Mouse (Mus musculus) ovary, postnatal 10 days (tissue): Measurements from ENCODE around the gene Dusp3.
A peak's percentile ranks its signal among the peaks of the same experiment; 100 is the strongest.

Source experiments
- DNase-seq: peaks from one replicate; pipeline ENCODE4 v3.0.0; 2022; ENCODE audit warnings: low spot score

Dusp3 gene

GRCm38 (mm10) chr11:101986913-101987312, at the start of gene Dusp3:
Dusp3 (minus strand) TSS chr11:101987013.
- DNase-seq, result no peak

DNA sequence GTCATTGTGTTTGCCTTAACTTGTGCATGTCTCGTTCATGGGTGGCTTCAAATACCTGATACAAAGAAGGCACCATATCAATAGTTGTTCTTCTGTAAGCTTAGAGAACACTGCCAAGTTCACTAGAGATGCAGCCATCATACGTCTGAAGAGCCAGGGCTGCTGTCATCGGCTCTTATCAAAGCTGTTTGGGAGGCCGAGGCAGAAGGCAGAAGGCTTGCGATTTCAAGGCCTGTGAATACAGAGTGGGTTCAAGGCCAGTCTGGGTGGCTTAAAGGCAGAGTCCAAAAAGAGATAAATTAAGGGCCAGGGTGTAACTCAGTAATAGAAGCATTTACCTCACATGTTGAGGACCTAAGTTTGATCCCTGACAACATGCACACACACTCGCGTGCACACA, 49.5 kb upstream of the Dusp3 start:
- DNase-seq, result no peak

DNA sequence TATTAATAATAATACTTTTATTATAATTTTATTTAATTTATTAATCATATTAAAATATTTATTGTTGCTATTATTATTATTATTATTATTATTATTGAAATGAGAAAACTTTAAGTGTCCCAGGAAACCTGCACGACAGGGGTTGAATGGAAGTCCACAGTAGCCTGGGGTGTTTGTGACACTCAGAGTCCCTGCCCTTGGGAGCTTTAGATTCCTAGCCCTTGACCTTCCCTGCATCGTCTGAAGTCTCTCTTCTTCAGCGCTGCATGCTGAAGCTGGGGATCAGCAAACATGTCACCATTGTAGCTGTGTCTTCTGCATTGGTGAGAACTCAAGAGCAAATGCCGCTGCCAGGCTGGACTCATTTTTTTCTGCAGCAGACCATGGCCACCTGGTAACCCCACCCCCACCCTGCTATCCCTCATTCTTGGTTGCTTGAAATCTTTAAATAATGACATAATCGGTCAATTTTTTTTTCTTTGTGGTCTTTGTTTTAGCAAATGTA, 48.7 kb upstream of the Dusp3 start:
- no peak for DNase-seq

GRCm38 (mm10) chr11:102034887-102035286, 48.1 kb upstream of the Dusp3 start:
- DNase-seq, result no peak

DNA sequence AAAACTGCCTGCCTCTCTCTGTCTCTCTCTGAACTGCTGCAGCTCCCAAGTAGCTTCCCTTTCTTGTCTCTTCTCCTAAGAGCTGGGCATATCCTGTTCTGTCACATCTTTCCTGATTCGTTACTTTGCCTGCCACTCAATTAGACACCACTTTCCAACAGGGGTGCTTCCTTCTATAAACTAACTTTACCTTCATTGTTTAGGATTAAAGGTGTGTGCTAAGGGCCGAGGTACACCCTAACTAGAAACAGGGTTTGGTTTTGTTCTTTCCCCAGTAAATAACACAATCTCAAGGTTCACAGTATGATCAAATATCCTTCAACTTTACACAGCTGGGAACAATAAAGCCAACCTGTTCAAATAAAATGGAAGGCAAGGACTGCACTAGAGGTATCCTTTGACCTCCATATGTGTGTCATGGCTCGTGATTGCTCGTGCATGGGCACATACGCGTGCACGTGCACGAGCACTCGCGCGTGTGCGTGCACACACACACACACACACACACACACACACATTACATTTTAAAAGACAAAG, 46.3 kb upstream of the Dusp3 start:
- no peak for DNase-seq

GRCm38 (mm10) chr11:102031149-102031548, 44.3 kb upstream of the Dusp3 start:
- DNase-seq, result no peak

DNA sequence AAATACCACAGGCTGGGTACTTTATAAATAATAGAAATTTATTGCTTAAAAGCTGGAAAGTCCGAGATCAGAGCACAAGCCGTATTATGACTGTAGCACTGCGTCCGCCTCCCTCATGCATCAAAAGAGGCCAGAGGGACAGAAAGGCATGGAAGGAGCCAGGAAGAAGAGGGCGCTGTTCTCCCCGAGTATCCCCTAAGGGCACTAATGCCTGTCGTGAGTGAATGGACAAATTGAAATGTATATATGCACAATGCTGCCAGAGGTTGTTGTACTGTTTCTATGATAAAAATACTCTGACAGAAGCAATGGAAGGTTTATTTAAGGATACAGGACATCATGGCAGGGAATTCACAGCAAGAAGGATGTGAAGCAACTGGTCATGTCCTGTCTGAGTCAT, 43.2 kb upstream of the Dusp3 start:
- no peak for DNase-seq

DNA sequence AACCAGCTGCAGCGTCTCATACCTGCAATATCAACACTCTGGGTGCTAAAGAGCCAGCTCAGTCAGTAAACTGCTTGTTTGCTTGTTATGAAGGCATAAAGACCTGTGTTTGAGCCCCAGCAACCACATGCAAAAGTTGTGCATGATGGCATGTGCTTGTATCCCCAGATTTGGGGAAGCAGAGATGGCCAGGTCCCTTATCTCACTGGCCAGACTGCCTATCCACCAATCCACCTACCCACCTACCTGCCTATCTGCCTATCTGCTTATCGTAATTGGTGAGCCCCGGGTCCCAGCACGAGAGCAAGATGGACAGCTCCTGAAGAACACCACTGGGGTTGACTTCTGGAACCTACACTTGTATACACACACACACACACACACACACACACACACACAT, 42.5 kb upstream of the Dusp3 start:
- DNase-seq, result no peak

DNA sequence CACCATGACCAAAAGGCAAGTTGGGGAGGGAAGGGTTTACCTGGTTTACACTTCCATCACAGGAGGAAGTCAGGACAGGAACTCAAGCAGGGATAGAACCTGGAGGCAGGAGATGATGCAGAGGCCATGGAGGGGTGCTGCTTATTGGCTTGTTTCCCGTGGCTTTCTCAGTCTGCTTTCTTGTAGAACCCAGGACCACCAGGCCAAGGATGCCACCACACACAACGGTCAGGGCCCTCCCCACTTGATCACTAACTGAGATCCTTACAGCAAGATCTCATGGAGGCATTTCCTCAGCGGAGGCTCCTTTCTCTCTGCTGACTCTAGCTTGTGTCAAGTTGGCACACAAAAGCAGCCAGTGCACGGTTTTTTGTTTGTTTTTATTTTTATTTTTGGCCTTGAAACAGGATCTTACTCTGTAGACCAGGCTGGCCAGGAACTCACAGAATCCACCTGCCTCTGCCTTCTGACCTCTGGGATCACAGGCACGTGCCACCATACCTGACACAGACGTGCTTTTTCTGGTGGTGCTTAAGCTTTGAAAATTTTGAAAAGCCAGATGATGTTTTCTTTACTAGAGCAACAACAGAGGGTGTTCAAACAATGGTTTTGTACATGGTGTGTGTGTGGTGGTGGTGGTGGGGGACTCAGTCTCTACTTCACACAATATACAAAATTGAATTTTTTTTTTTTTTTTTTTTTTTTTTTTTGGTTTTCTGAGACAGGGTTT, 41.4 kb upstream of the Dusp3 start, which contains the start of gene Mpp3:
Mpp3 (minus strand) TSS at position 375 of the 730 bp plus-strand sequence.
- no peak for DNase-seq

- DNase-seq, result no peak
Measured at GRCm38 (mm10) chr11:102027361-102028017, 40.7 kb upstream of the Dusp3 start.

GRCm38 (mm10) chr11:102026694-102027360, 40.0 kb upstream of the Dusp3 start:
- DNase-seq, result peak; percentile 55

- no peak for DNase-seq
Measured at GRCm38 (mm10) chr11:102025991-102026660, 39.3 kb upstream of the Dusp3 start.

DNA sequence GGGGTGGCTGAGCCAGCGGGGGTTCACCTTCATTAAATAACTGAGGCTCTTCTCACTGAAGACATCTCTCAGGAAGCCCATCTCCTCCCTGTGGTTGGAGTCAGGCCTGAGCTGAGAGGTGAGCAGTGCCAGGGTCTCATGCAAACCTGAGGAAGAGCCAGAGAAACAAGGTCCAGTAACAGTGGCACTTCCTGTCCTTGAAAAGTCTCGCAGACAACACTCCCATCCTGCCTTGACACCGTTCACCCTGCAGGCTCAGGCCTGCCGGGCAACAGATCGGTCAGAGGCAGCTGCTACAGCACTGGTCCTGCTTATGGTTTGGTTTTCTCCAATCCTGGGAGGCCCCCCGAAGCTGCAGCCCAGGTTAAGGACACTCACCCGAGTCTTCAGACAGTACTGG, 38.5 kb upstream of the Dusp3 start:
- DNase-seq, result no peak

DNA sequence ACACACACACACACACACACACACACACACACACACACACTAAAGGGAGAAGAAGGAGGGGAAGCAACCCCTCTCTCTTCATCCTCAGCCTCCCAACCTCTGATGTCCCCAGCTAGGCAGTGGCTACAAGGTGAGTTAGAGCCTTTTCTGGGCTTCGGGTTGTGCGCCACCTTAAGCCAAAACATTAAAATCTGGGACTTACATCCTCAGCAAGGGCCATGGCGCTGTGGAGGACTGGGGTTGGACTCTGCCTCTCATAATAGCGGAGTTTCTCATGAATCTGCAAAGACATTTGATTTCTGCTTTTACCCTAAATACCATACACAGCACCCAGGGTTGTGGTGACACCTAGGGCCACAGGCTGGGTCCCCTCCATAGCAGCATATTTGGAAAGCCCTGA, 38.1 kb upstream of the Dusp3 start:
- no peak for DNase-seq

DNA sequence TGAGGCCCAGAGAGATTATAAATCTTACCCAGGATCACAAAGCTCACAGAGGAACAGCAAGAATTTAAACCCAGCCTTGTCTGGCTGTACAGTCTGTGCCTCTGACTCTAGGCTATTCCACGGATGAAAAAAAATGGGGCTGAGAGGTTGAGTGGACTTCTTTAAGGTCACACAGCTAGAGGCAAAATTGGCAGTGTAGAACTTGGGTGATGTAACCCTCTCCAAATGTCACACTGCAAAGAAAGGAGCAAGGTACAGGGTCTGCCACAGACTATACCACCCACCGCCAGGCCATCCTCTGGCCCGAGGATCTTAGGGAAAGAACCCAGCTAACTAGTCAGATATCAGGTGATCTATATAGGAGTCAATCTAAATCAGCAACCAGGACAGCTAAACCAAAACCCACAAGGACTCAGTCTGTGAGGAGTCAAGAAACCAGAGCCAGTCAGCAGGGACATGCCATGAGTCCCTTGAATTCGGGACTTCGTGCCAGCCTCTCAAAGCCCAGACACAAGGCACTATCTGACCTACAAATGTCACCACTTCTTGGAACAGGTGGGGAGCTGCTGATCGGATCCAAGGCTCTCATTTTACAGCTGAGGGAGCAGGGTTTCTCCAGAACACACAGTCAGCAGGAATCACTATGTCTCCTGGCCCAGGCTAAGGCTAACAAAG, 37.4 kb upstream of the Dusp3 start:
- no peak for DNase-seq

- DNase-seq, result no peak
Measured at GRCm38 (mm10) chr11:102023406-102023805, 36.6 kb upstream of the Dusp3 start.

DNA sequence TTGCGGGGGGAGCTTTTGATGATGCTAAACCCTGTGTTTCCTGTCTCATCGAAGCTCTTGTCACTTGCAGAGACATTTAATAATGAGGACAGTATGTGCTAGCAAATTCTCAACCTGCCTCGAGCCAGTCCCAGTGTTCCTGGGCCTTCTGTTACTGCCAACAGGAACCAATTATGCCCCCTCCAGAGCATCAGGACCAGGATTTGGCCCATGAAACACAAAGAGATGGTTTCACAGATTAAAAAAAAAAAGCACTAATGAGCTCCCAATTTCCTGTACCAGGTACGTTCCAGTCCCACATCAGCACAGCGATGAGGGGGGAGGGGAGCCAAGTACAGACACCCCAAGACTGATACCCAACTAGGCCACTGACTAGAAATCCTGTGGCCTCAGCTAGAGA, 34.4 kb upstream of the Dusp3 start:
- no peak for DNase-seq

DNA sequence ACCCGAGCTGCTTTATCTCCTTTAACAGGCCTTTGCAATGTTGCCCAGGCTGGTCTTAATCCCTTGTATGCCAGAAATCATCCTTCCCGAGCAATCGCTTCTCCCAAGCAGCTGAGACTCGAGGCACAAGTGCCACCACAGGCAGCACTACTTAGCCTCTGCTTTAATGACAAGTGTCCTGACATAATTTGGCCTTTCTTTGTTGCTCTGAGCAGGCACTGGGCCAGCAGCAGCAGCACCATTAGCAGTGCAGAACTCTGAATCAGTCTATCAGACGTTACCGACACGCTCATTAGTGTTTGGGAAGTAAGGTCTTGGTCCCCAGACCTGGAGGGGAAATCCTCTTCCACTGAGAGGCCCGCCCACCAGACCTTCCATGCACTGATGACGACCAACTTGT, 32.9 kb upstream of the Dusp3 start:
- DNase-seq, result no peak

GRCm38 (mm10) chr11:102016136-102016535, 29.3 kb upstream of the Dusp3 start:
- DNase-seq, result no peak

GRCm38 (mm10) chr11:102015472-102015871, 28.7 kb upstream of the Dusp3 start:
- no peak for DNase-seq

- no peak for DNase-seq
Measured at GRCm38 (mm10) chr11:102013201-102013600, 26.4 kb upstream of the Dusp3 start.

DNA sequence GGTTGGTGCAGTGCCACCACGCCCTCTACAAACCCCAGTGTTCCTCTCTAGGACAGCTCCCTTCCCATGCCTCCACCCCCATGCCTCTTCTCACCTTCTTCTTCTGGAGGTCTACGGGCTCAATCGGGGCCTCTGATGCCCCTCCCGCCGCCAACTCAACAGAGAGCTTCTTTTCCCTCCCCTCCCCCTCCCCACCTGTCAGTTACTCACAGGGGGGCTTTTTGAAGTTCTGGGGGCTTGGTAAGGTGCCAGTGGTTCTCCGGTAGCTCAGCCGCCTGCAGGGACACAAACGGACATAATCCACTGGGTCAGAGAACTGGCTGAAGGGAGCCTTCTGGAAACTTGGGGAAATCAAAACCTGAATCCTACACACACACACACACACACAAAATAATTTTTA, 24.7 kb upstream of the Dusp3 start:
- DNase-seq, result no peak
